Mouse (Mus musculus) liver, embryonic 15.5 days (tissue): ENCODE results near the gene Nebl. TPM values are rescaled to one million over a fixed set of nuclear protein-coding genes. Genes with fewer than 3 reads are reported as not detected.
A peak's percentile ranks its signal among the peaks of the same experiment; 100 is the strongest.

Experiments used
- ATAC-seq: fragments of 200-750 bp; cut with Nextera tagmentation; 2 replicates; pipeline ENCODE4 v1.8.0; 2017; ENCODE audit warnings: moderate number of reproducible peaks, mild to moderate bottlenecking, moderate library complexity; ENCODE audit not compliant: insufficient read depth
- H3K27ac ChIP-seq: fragments of 300-500 bp; sonication (generic); replicated peaks from 2 replicates; pipeline ENCODE4 v1.5.1; 2015; ENCODE audit warnings: mild to moderate bottlenecking, inconsistent platforms
- H3K27me3 ChIP-seq: fragments of 300-500 bp; sonication (generic); 2 replicates; pipeline ENCODE4 v1.6.1; 2015; ENCODE audit warnings: mild to moderate bottlenecking, inconsistent platforms
- H3K36me3 ChIP-seq: fragments of 300-500 bp; sonication (generic); replicated peaks from 2 replicates; pipeline ENCODE4 v1.6.1; 2015; ENCODE audit warnings: moderate library complexity, mild to moderate bottlenecking, inconsistent platforms
- H3K4me1 ChIP-seq: fragments of 300-500 bp; sonication (generic); replicated peaks from 2 replicates; pipeline ENCODE4 v1.6.1; 2015; ENCODE audit warnings: inconsistent platforms
- H3K4me2 ChIP-seq: fragments of 300-500 bp; sonication (generic); 2 replicates; pipeline ENCODE4 v1.6.1; 2015; ENCODE audit warnings: moderate library complexity, mild to moderate bottlenecking, inconsistent platforms
- H3K4me3 ChIP-seq: fragments of 300-500 bp; sonication (generic); replicated peaks from 2 replicates; pipeline ENCODE4 v1.5.1; 2015; ENCODE audit warnings: mild to moderate bottlenecking, inconsistent platforms
- H3K9ac ChIP-seq: fragments of 300-500 bp; sonication (generic); 2 replicates; pipeline ENCODE4 v1.6.1; 2015; ENCODE audit warnings: moderate library complexity, mild to moderate bottlenecking, inconsistent platforms
- H3K9me3 ChIP-seq: fragments of 300-500 bp; sonication (generic); replicated peaks from 2 replicates; pipeline ENCODE4 v1.6.1; 2016; ENCODE audit warnings: inconsistent platforms
- WGBS: fragments of 180-500 bp; shearing (Covaris S2); methylation state at CpG from one replicate; pipeline ENCODE4 v1.1.7; 2015; ENCODE audit warnings: mixed read lengths; ENCODE audit not compliant: insufficient replicate concordance; 5-methylcytosine and 5-hydroxymethylcytosine counted together
- polyA plus RNA-seq: library from polyadenylated mRNA; unstranded; fragments of >200 nt; fragmentation: Nextera tagmentation; extraction: Ambion mirVana; gene quantifications from 2 replicates; pipeline ENCODE4 v1.2.1, GENCODE M21; 2015

Nebl gene
- polyA plus RNA-seq, 1 experiment from 2014 or later: 0.30 TPM

DNA sequence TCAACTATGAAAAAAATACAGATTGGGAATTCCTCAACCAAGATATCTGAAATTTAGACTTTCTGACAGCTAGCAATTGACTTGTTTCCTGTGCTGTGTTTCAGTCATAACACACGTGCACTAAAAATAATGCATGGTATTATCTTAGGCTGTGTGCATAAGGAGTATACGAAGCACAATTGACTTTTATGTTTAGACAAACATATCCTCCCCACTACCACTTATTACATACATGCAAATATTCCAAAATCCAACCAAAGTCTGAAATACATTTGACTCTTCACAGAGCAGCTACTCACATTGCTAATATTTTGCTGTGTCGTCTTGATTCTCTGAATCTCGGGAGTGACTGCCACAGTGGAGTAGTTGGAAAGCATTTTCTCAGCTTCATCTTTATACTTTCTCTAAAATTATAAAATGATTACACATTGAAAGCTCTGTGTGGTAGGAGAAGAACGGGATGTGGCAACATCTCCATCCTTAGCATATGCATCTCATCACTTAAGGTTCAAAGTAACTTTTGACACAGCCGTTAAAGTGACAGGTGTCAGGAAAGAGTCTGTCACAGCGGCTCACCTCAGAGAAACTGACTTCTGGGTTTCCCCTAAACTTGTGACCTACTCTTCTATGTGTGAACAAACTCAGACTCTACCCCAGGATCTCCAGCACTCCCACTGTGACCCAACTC lies 340.6 kb downstream of the Nebl start:
- Histone ChIP-seq H3K9me3 (no peaks in the 10 kb centered on the region), H3K9ac (no peak overlapping the region), H3K4me1 (no peaks in the 10 kb centered on the region), H3K4me2 (no peak overlapping the region), H3K27ac (no peak overlapping the region), H3K27me3 (no peaks in the 10 kb centered on the region), H3K36me3 (no peaks in the 10 kb centered on the region), H3K4me3 (no peak overlapping the region)
- WGBS: 57% methylated on average over 7 of the region's 7 CpGs
- ATAC-seq: no peak

DNA sequence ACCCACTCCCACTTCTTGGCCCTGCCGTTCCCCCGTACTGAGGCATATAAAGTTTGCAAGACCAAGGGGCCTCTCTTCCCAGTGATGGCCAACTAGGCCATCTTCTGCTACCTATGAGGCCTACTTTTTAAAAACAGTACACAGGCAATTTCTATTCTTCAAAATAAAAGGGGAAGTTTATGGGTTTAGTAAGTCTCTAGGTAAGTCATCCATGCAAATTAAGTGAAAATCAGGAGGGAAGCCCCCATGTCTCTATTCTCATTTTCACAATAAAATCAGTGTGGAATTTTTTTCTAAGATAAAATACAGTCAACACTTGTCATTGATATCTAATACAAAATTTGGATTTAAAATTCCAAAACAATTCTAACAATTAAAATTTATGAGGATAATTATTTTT lies 341.4 kb downstream of the Nebl start:
- no peaks in the 10 kb centered on the region for H3K9me3 ChIP-seq
- H3K4me2 ChIP-seq: no peak overlapping the region
- no peaks in the 10 kb centered on the region for H3K4me1 ChIP-seq
- no peak for ATAC-seq
- no peak overlapping the region for H3K27ac ChIP-seq
- no peaks in the 10 kb centered on the region for H3K27me3 ChIP-seq
- 83% methylated on average over 2 of the region's 2 CpGs for WGBS
- no peaks in the 10 kb centered on the region for H3K36me3 ChIP-seq
- H3K4me3 ChIP-seq: no peak overlapping the region
- no peak overlapping the region for H3K9ac ChIP-seq

DNA sequence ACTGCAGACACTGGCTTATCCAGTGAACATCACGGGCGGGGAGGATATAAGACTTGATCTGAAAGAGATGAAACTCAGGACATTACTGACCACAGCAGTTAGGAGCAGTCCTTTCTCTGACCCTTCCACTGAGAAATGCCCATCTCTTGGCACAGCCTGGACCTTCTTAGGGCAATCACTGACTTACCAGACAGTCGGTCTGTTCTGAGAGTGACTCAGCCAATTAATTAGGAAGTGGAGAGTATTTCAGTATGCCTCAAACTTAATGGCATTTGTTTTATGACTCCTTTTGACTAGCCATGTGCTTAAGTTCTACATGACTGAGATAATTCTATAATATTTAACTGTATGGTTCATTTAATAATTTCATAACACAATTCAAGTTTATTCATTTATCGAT lies 341.9 kb downstream of the Nebl start:
- H3K4me2 ChIP-seq: no peak overlapping the region
- H3K36me3 ChIP-seq: no peaks in the 10 kb centered on the region
- H3K27ac ChIP-seq: no peak overlapping the region
- H3K27me3 ChIP-seq: no peaks in the 10 kb centered on the region
- WGBS: 67% methylated on average over 4 of the region's 4 CpGs
- no peak for ATAC-seq
- H3K9me3 ChIP-seq: no peaks in the 10 kb centered on the region
- no peak overlapping the region for H3K4me3 ChIP-seq
- no peaks in the 10 kb centered on the region for H3K4me1 ChIP-seq
- H3K9ac ChIP-seq: no peak overlapping the region

DNA sequence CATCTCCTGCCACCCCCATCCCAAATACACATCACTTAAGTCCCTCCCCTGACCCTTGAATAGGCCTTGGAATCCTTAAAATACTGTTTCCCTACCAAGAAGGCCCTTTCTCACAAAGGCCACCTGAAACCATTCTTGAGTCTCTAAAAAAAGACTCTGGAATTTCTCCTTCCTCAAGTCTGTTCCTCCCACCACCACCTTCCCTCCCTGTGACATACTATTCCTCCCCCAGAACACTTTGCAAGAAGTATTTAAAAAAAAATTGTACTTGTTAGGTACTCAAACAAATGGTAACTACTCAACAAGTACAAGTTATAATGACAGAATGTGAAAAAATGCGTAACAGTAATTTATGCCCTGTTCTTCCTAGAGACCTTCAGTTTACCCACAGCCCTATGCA lies 349.0 kb downstream of the Nebl start:
- ATAC-seq: no peak
- Histone ChIP-seq H3K9ac (no peak overlapping the region), H3K4me1 (no peaks in the 10 kb centered on the region), H3K36me3 (no peaks in the 10 kb centered on the region), H3K4me2 (no peak overlapping the region), H3K27ac (no peak overlapping the region), H3K27me3 (no peaks in the 10 kb centered on the region), H3K9me3 (no peaks in the 10 kb centered on the region), H3K4me3 (no peak overlapping the region)
- WGBS: 61% methylated on average over 1 of the region's 1 CpGs

DNA sequence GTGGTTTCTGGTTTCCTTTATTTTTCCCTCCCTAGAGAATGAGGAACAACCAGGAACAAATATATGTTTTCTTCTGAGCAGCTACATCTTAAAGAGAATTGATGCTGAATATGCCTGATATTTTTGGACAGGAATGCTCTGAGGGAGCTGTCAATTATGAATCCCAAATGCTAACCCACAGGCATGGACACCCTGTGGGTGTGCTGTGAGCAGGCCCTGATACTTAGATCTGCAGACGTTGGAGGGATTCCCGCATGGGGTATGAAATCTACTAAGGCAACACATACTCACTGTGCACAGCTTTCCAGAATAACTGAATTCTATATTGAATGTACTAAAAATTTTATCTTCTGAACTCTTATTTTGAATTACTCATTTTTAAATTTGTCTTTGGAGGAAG lies 355.3 kb downstream of the Nebl start:
- no peak overlapping the region for H3K4me3 ChIP-seq
- no peaks in the 10 kb centered on the region for H3K36me3 ChIP-seq
- WGBS: 64% methylated on average over 2 of the region's 2 CpGs
- no peaks in the 10 kb centered on the region for H3K4me1 ChIP-seq
- no peak overlapping the region for H3K4me2 ChIP-seq
- no peak overlapping the region for H3K9ac ChIP-seq
- H3K27ac ChIP-seq: no peak overlapping the region
- no peak for ATAC-seq
- H3K9me3 ChIP-seq: no peaks in the 10 kb centered on the region
- no peaks in the 10 kb centered on the region for H3K27me3 ChIP-seq

DNA sequence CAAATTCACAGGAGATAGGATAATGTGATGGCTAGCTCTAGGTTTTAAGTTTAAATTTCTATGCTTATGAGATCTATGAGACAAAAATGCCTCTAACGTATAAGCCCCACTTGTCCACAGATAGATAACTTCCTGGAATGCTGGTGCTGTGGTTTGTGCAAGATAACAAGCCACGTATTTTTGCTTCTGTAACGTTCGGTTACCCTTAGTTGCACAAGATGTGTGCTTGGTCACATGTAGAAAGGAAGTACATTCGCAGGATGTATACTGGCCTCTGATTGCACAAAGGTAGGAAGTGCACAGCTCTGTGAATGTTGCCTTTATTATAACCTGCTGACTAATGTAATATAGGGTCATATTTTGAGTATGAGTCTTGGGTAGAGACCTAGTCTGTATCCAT lies 365.6 kb downstream of the Nebl start:
- Histone ChIP-seq H3K9me3 (no peaks in the 10 kb centered on the region), H3K27ac (peak overlapping the region; percentile 62; the same call in 1 of the 2 replicates), H3K27me3 (no peaks in the 10 kb centered on the region), H3K4me1 (peaks cover 25% of the 10 kb centered on the region), H3K36me3 (no peaks in the 10 kb centered on the region), H3K4me3 (no peak overlapping the region), H3K9ac (no peak overlapping the region), H3K4me2 (no peak overlapping the region)
- ATAC-seq: peak; percentile 81
- 9% methylated on average over 5 of the region's 5 CpGs for WGBS

DNA sequence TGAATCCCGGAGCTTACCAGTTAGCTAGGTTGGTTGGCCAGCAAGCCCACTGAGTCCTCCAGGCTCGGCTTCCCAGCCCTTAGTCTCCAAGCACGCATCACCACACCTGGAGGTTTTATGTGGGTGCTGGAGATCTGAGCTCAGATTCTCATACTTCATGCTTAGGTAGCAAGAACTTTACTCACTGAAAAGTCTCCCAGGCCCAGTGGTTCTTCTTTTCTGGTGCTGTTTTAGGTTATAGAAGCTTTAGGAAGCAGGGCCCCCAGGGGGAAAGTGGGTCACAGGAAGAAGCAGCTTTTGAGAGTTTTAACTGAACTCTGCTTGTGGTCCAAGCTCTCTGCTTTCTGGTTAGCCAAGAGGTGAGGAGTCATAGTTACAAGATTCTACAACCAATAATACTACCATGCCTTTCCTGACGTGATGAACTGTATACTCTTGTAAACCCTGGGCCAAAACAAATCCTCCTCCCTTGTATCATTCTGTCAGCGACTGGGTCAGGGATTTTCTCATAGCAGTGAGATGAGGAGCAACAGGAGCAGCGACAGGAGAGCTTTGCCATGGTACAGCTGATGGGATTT lies 366.2 kb downstream of the Nebl start:
- 0 out of 2 replicates have a peak, but pooled peaks have one; percentile 25 for ATAC-seq
- no peak overlapping the region for H3K4me2 ChIP-seq
- no peaks in the 10 kb centered on the region for H3K9me3 ChIP-seq
- H3K4me1 ChIP-seq: peaks cover 25% of the 10 kb centered on the region
- WGBS: 25% methylated on average over 6 of the region's 6 CpGs
- H3K9ac ChIP-seq: no peak overlapping the region
- no peaks in the 10 kb centered on the region for H3K36me3 ChIP-seq
- no peak overlapping the region for H3K4me3 ChIP-seq
- H3K27ac ChIP-seq: peak overlapping the region; percentile 62
- no peaks in the 10 kb centered on the region for H3K27me3 ChIP-seq

DNA sequence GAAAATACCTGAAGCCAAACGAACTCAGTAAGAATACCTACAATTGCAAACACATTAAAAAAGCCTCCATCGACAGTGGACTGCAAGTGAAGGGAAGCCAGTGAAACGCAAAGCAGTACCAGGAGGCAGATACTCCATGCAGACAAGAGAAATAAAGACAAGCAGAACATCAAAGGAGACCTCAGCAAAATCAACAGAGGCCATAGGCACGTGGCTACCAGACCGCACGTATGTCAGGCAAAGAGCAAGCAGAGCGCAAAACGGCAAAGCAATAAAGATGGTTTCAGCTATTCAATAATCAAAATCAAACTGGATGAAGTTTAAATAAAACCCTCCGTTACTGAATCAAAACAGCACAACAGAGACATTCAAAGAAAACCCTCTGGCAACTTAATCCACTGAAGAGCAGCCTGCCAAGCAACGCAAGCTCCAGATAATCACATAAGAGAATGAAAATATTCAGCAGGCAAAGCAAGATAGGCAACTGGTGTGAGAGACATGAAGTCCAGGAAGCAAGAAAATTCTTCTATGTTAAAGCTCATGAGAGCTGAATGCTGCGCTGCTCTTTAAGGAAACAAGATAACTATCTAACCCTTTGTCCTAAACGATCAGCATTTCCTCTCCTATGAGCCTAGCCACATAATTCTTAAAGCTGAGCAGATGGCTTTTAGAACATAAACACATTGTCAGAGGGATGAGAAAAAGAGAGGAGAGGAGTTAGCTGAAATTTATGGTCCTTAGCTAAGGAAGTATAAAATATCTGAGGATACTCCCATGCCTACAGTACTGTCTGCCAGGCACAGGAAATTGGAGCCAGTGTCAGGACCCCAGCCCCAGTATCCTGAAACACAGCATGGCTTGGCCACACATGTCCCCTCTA lies 367.7 kb downstream of the Nebl start:
- Histone ChIP-seq H3K36me3 (no peaks in the 10 kb centered on the region), H3K4me1 (peaks cover 25% of the 10 kb centered on the region), H3K4me3 (no peak overlapping the region), H3K27me3 (no peaks in the 10 kb centered on the region), H3K9ac (no peak overlapping the region), H3K9me3 (no peaks in the 10 kb centered on the region), H3K4me2 (no peak overlapping the region), H3K27ac (no peak overlapping the region)
- ATAC-seq: no peak; the same call in 1 of the 2 replicates
- 26% methylated on average over 12 of the region's 12 CpGs for WGBS

DNA sequence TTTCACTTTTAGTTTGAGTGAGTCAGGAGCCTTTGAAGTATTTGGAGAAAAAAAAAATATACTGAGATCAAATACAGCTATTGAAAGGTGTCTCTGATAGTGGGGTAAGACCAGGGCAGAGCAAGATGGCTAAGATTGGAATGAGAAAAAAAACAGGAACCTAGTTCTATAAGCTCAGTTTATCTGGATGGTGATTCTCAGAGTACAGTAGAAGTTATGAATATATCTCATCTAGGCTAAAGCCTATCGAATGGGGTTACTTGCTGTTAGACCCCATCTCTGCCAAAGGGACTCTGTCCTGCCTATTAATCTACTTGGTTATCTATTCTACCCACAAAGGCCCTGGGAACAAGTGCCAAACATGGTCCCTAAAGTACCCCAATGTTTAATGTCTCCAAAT lies 369.1 kb downstream of the Nebl start:
- Histone ChIP-seq H3K9ac (no peak overlapping the region), H3K4me2 (no peak overlapping the region), H3K4me3 (no peak overlapping the region), H3K27ac (no peak overlapping the region), H3K36me3 (no peaks in the 10 kb centered on the region), H3K9me3 (no peaks in the 10 kb centered on the region), H3K4me1 (peaks cover 25% of the 10 kb centered on the region), H3K27me3 (no peaks in the 10 kb centered on the region)
- WGBS: 39% methylated on average over 1 of the region's 1 CpGs
- no peak for ATAC-seq

DNA sequence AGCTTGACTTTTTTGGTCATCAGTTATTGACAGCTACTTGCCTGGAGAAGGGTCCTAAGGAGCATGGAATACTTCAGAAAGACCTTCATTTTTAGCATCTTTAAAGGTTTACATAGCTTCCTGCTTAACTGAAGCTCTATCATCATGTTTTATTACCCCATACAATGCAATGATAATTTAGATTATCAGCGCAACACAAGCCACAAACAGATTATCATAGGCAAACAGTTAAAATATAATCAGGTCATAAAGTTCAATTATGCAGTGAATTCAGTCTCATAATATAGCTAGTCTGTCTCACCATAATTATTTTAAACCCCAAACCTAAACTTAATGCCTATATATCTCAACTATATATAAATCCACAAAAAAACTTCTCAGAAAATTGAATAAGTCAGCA lies 386.6 kb downstream of the Nebl start:
- H3K4me3 ChIP-seq: no peak overlapping the region
- no peaks in the 10 kb centered on the region for H3K9me3 ChIP-seq
- H3K27me3 ChIP-seq: no peaks in the 10 kb centered on the region
- H3K27ac ChIP-seq: no peak overlapping the region
- H3K4me1 ChIP-seq: no peaks in the 10 kb centered on the region
- no peak overlapping the region for H3K9ac ChIP-seq
- no peak overlapping the region for H3K4me2 ChIP-seq
- WGBS: 75% methylated on average over 1 of the region's 1 CpGs
- H3K36me3 ChIP-seq: no peaks in the 10 kb centered on the region
- no peak for ATAC-seq

DNA sequence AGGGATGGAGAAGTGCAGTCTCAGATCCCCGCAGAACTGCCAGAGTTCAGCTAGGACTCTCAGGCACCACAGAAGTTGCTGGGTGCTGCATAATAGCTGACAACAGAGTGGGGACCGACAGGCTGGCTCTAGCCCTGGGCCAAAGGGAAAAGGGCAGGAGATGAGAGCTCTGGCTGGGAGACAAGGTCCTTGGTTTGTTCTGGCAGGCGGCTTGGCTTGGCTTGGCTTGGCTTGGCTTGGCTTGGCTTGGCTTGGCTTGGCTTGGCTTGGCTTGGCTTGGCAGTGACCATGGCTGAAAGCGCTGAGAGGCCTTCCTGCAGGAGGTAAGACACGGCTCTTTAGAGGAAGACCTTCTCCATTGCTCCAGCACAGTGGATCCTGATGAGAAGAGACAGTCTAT lies 395.8 kb downstream of the Nebl start:
- no peak overlapping the region for H3K4me3 ChIP-seq
- no peak overlapping the region for H3K4me2 ChIP-seq

More for the DNA sequence above, 395.8 kb downstream of the Nebl start:
- ATAC-seq: no peak
- H3K36me3 ChIP-seq: no peaks in the 10 kb centered on the region
- H3K27ac ChIP-seq: no peak overlapping the region
- 63% methylated on average over 5 of the region's 5 CpGs for WGBS
- no peaks in the 10 kb centered on the region for H3K9me3 ChIP-seq
- H3K27me3 ChIP-seq: no peaks in the 10 kb centered on the region
- H3K9ac ChIP-seq: no peak overlapping the region
- no peaks in the 10 kb centered on the region for H3K4me1 ChIP-seq
